Mouse (Mus musculus): ENCODE results near the gene Gpr152. TPM values are rescaled to one million over a fixed set of nuclear protein-coding genes. Genes with fewer than 3 reads are reported as not detected.
"Not testable (repeated sequence)": the region's sequence is repeated elsewhere in the genome, so short reads cannot be mapped to it uniquely, and the experiment has no call there.

Gpr152 gene
- polyA plus RNA-seq, 1 experiment from 2014 or later = not detected

DNA sequence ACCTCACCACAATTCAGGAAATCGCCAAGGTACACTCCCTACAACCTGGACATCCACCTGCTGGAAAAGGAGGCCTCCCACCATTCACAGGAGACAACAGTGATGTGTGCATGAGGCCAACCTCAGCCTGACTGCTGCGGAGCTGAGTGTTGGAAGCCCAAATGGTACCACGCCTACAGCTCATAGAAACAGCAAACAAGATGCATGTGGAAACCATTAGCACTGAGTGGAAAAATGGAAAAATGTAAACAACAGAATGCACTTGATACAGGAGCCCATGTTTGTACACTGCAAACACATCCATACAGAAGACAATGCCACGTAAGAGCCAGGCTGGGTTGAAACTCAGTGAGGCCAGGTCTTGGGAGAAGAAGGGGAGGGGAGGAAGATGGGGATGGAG is 15.2 kb upstream of the Gpr152 start:
- no peak for TF ChIP-seq CTCF (IDR thresholded peaks at IDR 0.05; ENCODE audit: low read depth)
- ATAC-seq = no peak
- Histone ChIP-seq H3K27me3 (replicated peaks; ENCODE audit: control insufficient read depth, insufficient read depth, low read length) (no peaks in the 10 kb centered on the region), H3K4me3 (ENCODE audit: low read depth, low read length) (no peak overlapping the region), H3K4me1 (replicated peaks; ENCODE audit: control insufficient read depth, insufficient read depth, low read length) (peaks cover 8% of the 10 kb centered on the region; the same call in 1 of the 2 replicates), H3K9me3 (ENCODE audit: control insufficient read depth) (no peaks in the 10 kb centered on the region), H3K9ac (ENCODE audit: low read depth, low read length) (no peak overlapping the region), H3K27ac (ENCODE audit: low read depth, low read length) (no peak overlapping the region), H3K4me2 (replicated peaks; ENCODE audit: low read depth) (no peak overlapping the region), H3K36me3 (ENCODE audit: control insufficient read depth, insufficient read depth) (peaks cover 10% of the 10 kb centered on the region)
- 64% methylated on average over 4 of the region's 4 CpGs for WGBS

DNA sequence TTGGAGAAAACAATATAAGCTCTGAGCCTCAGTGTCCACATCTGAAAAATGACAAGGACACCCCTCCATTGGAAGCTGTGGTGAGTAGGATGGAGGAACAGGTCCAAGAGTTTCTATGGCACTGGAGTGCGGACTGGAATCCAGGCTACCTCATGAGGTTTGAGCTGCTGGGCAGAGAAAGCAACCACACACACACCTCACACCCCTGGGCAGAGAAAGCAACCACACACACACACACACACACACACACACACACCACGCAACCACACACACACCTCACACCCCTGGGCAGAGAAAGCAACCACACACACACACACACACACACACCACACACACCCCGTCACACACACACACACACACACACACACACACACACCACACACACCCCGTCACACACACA is 14.3 kb upstream of the Gpr152 start:
- H3K36me3 ChIP-seq (ENCODE audit: control insufficient read depth, insufficient read depth) = peaks cover 18% of the 10 kb centered on the region
- peak; percentile 27; the same call in 1 of the 2 replicates for ATAC-seq
- H3K27me3 ChIP-seq (replicated peaks; ENCODE audit: control insufficient read depth, insufficient read depth, low read length); H3K9me3 ChIP-seq (ENCODE audit: control insufficient read depth); H3K4me1 ChIP-seq (replicated peaks; ENCODE audit: control insufficient read depth, insufficient read depth, low read length); H3K27ac ChIP-seq (ENCODE audit: low read depth, low read length): not testable (repeated sequence)
- peak overlapping the region; percentile 87 for H3K4me3 ChIP-seq (ENCODE audit: low read depth, low read length)
- WGBS = 20% methylated on average over 4 of the region's 4 CpGs
- H3K9ac ChIP-seq (ENCODE audit: low read depth, low read length) = peak overlapping the region; percentile 83
- peak overlapping the region; percentile 76 for H3K4me2 ChIP-seq (replicated peaks; ENCODE audit: low read depth)

DNA sequence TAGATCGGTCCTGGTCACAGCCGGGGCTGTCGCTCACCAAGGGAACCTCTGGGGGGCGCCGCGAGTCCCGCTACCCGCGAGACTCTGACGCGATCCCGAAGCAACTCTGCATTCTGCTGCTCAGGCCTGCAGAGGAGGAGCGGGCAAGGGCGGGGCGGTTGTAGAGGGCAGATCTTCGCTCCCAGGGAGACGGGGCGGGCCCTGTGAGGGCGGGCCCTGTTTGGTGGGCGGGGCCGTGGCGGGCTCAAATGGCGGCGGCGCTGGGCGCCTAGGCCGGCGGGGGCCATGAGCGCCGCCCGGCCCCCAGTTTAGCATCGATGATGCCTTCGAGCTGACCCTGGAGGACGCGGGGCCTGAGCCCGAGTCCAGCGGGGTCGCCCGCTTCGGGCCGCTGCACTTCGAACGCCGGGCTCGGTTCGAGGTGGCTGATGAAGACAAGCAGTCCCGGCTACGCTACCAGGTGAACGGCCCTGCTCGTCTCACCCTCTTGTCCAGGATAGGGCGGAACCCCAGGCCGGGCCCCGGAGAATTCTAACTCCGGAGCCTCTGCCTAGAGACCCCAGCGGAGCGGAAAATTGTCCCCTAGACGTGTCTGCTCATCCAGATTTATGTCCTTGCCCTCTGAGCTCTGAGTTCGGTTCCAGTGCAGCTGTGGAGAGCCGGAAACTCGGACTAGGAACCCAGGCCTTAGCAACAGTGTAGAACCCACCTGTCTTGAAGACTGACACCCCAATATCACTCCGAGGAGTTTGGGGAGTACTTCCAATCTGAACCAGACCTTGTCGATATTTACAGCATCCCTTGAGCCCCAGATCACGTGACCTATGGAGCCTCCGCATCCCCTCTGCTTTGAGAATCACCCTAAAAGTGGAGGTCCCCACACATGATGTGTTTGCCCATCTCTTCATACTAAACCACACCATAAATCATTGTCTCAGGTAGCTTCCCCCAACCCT is 13.6 kb upstream of the Gpr152 start, which contains the start of gene Aip:
Gene Aip, minus strand, starts transcription at position 118 of the 956 bp plus-strand sequence.
- Histone ChIP-seq H3K27me3 (replicated peaks; ENCODE audit: control insufficient read depth, insufficient read depth, low read length) (no peaks in the 10 kb centered on the region), H3K4me3 (ENCODE audit: low read depth, low read length) (peak within 1 kb of the TSS; percentile 87), H3K36me3 (ENCODE audit: control insufficient read depth, insufficient read depth) (peaks cover 20% of the 10 kb centered on the region), H3K9me3 (ENCODE audit: control insufficient read depth) (no peaks in the 10 kb centered on the region), H3K4me1 (replicated peaks; ENCODE audit: control insufficient read depth, insufficient read depth, low read length) (0 out of 2 replicates have a peak, but pooled peaks cover 6% of the 10 kb centered on the region), H3K9ac (ENCODE audit: low read depth, low read length) (peak within 1 kb of the TSS; percentile 83), H3K4me2 (replicated peaks; ENCODE audit: low read depth) (peak within 1 kb of the TSS; percentile 76), H3K27ac (ENCODE audit: low read depth, low read length) (peak within 1 kb of the TSS; percentile 54)
- peak; percentile 81 for TF ChIP-seq CTCF (IDR thresholded peaks at IDR 0.05; ENCODE audit: low read depth)
- 1% methylated on average over 64 of the region's 64 CpGs for WGBS
- peak; percentile 93 for ATAC-seq

DNA sequence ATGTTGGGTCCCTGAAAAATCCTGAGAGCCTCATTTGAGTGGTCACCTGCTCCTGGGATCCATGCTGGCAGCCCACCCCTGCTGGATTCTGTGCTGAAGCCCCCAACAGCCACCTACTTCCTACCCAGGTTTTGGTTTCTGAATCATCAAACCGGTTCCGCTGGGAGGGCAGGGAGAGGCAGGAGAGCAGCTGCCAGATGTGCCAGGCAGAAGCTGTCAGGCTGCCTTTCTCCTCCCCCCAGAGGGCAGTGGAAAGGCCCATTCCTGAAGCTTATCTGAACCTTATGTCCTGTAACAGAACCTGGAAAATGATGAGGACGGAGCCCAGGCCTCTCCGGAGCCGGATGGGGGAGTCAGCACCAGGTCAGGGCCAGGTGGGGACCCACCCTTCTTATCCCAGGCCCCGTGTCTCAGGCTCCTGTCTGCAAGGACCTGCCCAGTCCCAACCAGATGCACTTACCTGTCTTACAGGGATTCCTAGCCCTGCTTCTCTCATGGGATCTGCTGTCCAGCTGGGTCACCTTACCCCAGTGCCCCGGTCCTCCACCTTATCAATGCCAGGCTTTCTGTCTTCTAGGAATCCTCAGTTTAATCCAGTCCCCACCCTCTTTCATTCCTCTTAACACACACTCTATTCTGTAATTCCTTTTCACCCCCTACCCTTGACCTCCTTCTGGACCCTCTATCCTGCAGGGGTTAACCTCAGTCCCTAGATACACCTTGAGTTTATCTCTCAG is 12.7 kb upstream of the Gpr152 start:
- H3K9me3 ChIP-seq (ENCODE audit: control insufficient read depth) = no peaks in the 10 kb centered on the region
- no peak overlapping the region for H3K27ac ChIP-seq (ENCODE audit: low read depth, low read length)
- no peak for ATAC-seq
- H3K27me3 ChIP-seq (replicated peaks; ENCODE audit: control insufficient read depth, insufficient read depth, low read length) = no peaks in the 10 kb centered on the region
- 0 out of 2 replicates have a peak, but pooled peaks cover 6% of the 10 kb centered on the region for H3K4me1 ChIP-seq (replicated peaks; ENCODE audit: control insufficient read depth, insufficient read depth, low read length)
- H3K9ac ChIP-seq (ENCODE audit: low read depth, low read length) = peak overlapping the region; percentile 83
- no peak for TF ChIP-seq CTCF (IDR thresholded peaks at IDR 0.05; ENCODE audit: low read depth)
- H3K4me3 ChIP-seq (ENCODE audit: low read depth, low read length) = peak overlapping the region; percentile 87
- H3K4me2 ChIP-seq (replicated peaks; ENCODE audit: low read depth) = peak overlapping the region; percentile 76
- WGBS = 34% methylated on average over 7 of the region's 7 CpGs
- peaks cover 29% of the 10 kb centered on the region for H3K36me3 ChIP-seq (ENCODE audit: control insufficient read depth, insufficient read depth)

DNA sequence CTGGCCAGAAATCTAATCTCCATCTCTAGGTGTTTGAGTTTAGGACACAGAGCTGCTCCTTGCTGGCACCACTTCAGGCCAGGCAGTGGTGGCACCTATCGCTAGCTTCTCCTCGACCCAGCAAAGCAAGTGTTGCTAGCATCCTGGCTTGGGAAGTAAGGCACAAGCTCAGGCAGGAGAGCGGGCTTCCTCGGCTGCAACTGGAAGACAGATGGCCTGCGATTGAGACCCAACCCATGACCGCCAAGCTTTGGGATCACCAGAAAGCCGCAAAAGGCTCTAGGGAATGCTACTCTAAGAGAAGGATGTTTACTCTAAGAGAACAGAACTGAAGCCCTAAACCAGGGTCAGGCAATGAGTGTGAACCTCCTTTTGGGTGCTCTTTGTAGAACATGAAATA is 10.1 kb upstream of the Gpr152 start:
- ATAC-seq = no peak
- H3K4me3 ChIP-seq (ENCODE audit: low read depth, low read length) = no peak overlapping the region
- H3K27me3 ChIP-seq (replicated peaks; ENCODE audit: control insufficient read depth, insufficient read depth, low read length) = no peaks in the 10 kb centered on the region
- no peak overlapping the region for H3K4me2 ChIP-seq (replicated peaks; ENCODE audit: low read depth)
- no peaks in the 10 kb centered on the region for H3K9me3 ChIP-seq (ENCODE audit: control insufficient read depth)
- peaks cover 42% of the 10 kb centered on the region for H3K36me3 ChIP-seq (ENCODE audit: control insufficient read depth, insufficient read depth)
- H3K27ac ChIP-seq (ENCODE audit: low read depth, low read length) = no peak overlapping the region
- WGBS = 89% methylated on average over 7 of the region's 7 CpGs
- H3K9ac ChIP-seq (ENCODE audit: low read depth, low read length) = no peak overlapping the region
- 0 out of 2 replicates have a peak, but pooled peaks cover 6% of the 10 kb centered on the region for H3K4me1 ChIP-seq (replicated peaks; ENCODE audit: control insufficient read depth, insufficient read depth, low read length)
- no peak for TF ChIP-seq CTCF (IDR thresholded peaks at IDR 0.05; ENCODE audit: low read depth)

DNA sequence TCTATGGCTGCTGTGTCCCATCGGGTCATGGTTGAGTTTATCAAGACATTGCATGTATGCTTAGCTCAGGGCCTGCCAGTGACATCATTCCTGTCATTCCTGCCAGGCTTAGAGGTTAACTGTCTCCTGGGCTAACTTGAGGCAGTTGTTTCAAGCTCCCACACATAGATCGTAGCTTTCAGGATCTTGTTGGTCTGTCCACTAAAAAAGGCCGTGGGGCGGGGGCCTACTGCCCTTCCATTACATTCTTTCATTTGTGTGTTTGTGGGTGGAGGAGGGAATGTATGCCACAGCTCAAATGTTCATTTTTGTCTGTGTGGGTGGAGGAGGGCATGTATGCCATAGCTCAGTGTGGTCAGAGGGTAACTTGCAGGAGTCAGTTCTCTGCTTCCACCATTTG is 9.5 kb upstream of the Gpr152 start:
- H3K9ac ChIP-seq (ENCODE audit: low read depth, low read length) = no peak overlapping the region
- no peak for TF ChIP-seq CTCF (IDR thresholded peaks at IDR 0.05; ENCODE audit: low read depth)
- no peak for ATAC-seq
- 0 out of 2 replicates have a peak, but pooled peaks cover 4% of the 10 kb centered on the region for H3K4me1 ChIP-seq (replicated peaks; ENCODE audit: control insufficient read depth, insufficient read depth, low read length)
- 83% methylated on average over 4 of the region's 4 CpGs for WGBS
- no peaks in the 10 kb centered on the region for H3K27me3 ChIP-seq (replicated peaks; ENCODE audit: control insufficient read depth, insufficient read depth, low read length)
- H3K4me3 ChIP-seq (ENCODE audit: low read depth, low read length) = no peak overlapping the region
- no peak overlapping the region for H3K27ac ChIP-seq (ENCODE audit: low read depth, low read length)
- H3K36me3 ChIP-seq (ENCODE audit: control insufficient read depth, insufficient read depth) = peaks cover 42% of the 10 kb centered on the region
- no peak overlapping the region for H3K4me2 ChIP-seq (replicated peaks; ENCODE audit: low read depth)
- no peaks in the 10 kb centered on the region for H3K9me3 ChIP-seq (ENCODE audit: control insufficient read depth)

All from intestine, postnatal 0 days (tissue).